Mouse (Mus musculus) liver, embryonic 13.5 days (tissue): Measurements from ENCODE around the gene Itprip. TPM values are rescaled to one million over a fixed set of nuclear protein-coding genes. Genes with fewer than 3 reads are reported as not detected.

ENCODE experiments used
- ATAC-seq: fragments of 200-750 bp; cut with Nextera tagmentation; 2 replicates; pipeline ENCODE4 v1.8.0; 2017; ENCODE audit warnings: low read depth, mild to moderate bottlenecking, moderate number of reproducible peaks, moderate library complexity
- DNase-seq: peaks from one replicate; pipeline ENCODE4 v3.0.0; 2022
- H3K27ac ChIP-seq: fragments of 300-500 bp; sonication (generic); 2 replicates; pipeline ENCODE4 v1.5.1; 2015; ENCODE audit warnings: moderate library complexity, mild to moderate bottlenecking, inconsistent platforms
- H3K27me3 ChIP-seq: fragments of 300-500 bp; sonication (generic); 2 replicates; pipeline ENCODE4 v1.6.1; 2015; ENCODE audit warnings: mild to moderate bottlenecking, inconsistent platforms
- H3K36me3 ChIP-seq: fragments of 300-500 bp; sonication (generic); 2 replicates; pipeline ENCODE4 v1.6.1; 2015; ENCODE audit warnings: mild to moderate bottlenecking, inconsistent platforms
- H3K4me1 ChIP-seq: fragments of 300-500 bp; sonication (generic); replicated peaks from 2 replicates; pipeline ENCODE4 v1.6.1; 2015; ENCODE audit warnings: inconsistent platforms
- H3K4me2 ChIP-seq: fragments of 300-500 bp; sonication (generic); 2 replicates; pipeline ENCODE4 v1.6.1; 2015; ENCODE audit warnings: inconsistent platforms, mild to moderate bottlenecking, moderate library complexity
- H3K4me3 ChIP-seq: fragments of 300-500 bp; sonication (generic); replicated peaks from 2 replicates; pipeline ENCODE4 v1.5.1; 2015; ENCODE audit warnings: mild to moderate bottlenecking, inconsistent platforms
- H3K9ac ChIP-seq: fragments of 300-500 bp; sonication (generic); 2 replicates; pipeline ENCODE4 v1.6.1; 2015; ENCODE audit warnings: mild to moderate bottlenecking, inconsistent platforms
- H3K9me3 ChIP-seq: fragments of 300-500 bp; sonication (generic); replicated peaks from 2 replicates; pipeline ENCODE4 v1.6.1; 2016; ENCODE audit warnings: inconsistent platforms
- WGBS: fragments of 180-500 bp; shearing (Covaris S2); methylation state at CpG from one replicate; pipeline ENCODE4 v1.1.7; 2015; ENCODE audit not compliant: insufficient replicate concordance; 5-methylcytosine and 5-hydroxymethylcytosine counted together
- polyA plus RNA-seq: library from polyadenylated mRNA; unstranded; fragments of >200 nt; fragmentation: Nextera tagmentation; extraction: Ambion mirVana; gene quantifications from 2 replicates; pipeline ENCODE4 v1.2.1, GENCODE M21; 2015

Itprip gene
- polyA plus RNA-seq, 1 experiment from 2014 or later = 3.8 TPM

GRCm38 (mm10) chr19:47900558-47900957 lies 18.5 kb downstream of the Itprip start:
- H3K27me3 ChIP-seq = no peaks in the 10 kb centered on the region
- H3K4me3 ChIP-seq = no peak overlapping the region
- H3K9me3 ChIP-seq = no peaks in the 10 kb centered on the region
- ATAC-seq = no peak
- H3K36me3 ChIP-seq = peaks cover 25% of the 10 kb centered on the region
- H3K27ac ChIP-seq = no peak overlapping the region
- WGBS = 77% methylated on average over 10 of the region's 10 CpGs
- no peak for DNase-seq
- H3K4me2 ChIP-seq = no peak overlapping the region
- H3K4me1 ChIP-seq = peaks cover 71% of the 10 kb centered on the region
- H3K9ac ChIP-seq = no peak overlapping the region

- no peak for ATAC-seq
- no peak overlapping the region for H3K4me3 ChIP-seq
- no peak overlapping the region for H3K27ac ChIP-seq
- H3K9ac ChIP-seq = no peak overlapping the region
- H3K4me2 ChIP-seq = no peak overlapping the region
- peak; percentile 35 for DNase-seq
- peaks cover 31% of the 10 kb centered on the region for H3K36me3 ChIP-seq
- H3K27me3 ChIP-seq = no peaks in the 10 kb centered on the region
- WGBS = 45% methylated on average over 6 of the region's 6 CpGs
- H3K4me1 ChIP-seq = peaks cover 65% of the 10 kb centered on the region
- no peaks in the 10 kb centered on the region for H3K9me3 ChIP-seq
Measured at GRCm38 (mm10) chr19:47900012-47900411, 19.1 kb downstream of the Itprip start.

DNA sequence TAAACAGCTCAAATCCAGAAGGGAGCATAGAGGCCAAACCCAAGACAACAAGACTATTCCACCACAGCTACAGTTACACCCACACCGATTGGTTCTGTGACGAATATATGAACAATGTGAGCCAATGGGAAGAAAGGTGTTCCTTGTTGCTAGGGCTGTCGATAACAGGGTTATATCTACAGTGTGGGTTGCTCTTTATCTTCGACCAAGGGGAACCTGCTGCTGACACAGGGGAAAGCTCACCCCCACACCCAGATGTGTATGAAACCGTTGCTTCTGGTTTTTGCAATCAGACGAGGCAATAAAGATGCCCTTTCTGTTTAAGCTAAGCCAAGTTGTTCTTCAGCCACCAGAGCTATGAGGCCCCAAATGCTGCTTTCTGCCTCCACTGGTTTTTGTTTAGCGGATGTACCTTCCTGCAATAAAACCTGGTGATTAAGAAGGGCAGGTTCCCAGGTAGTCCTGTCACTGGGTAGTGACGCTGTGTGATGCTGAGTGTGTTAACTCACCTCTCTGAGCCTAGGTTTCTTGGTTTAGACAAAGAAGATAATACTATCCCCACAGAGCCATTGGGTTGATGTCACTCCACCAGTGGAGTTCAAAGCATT lies 20.5 kb downstream of the Itprip start:
- peaks cover 37% of the 10 kb centered on the region for H3K36me3 ChIP-seq

DNA sequence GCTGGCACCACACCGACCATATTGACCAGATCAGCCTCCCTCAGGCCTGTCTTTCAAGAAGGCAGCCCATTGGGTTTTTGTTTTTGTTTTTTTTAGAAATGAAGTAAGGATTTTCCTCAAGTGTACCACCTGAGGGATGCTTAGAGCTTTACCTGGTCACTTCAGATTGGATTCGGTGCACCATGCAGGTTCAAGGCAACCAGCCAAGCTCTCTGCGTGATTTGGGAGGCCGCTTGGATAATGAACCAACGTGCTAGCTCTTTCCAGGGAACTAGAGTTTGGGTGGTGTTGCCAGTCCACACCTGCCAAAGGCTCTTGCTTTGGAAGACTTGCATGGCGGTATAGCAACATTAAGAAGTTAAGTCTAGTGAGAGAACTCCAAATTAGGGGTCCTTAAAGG lies 26.0 kb downstream of the Itprip start:
- Histone ChIP-seq H3K4me2 (no peak overlapping the region), H3K27ac (no peak overlapping the region), H3K9me3 (no peaks in the 10 kb centered on the region), H3K36me3 (peaks cover 37% of the 10 kb centered on the region), H3K4me1 (peaks cover 11% of the 10 kb centered on the region), H3K4me3 (no peak overlapping the region), H3K9ac (no peak overlapping the region), H3K27me3 (no peaks in the 10 kb centered on the region)
- DNase-seq (no peak), ATAC-seq (no peak)
- WGBS = 82% methylated on average over 6 of the region's 6 CpGs

More for the DNA sequence above, 20.5 kb downstream of the Itprip start:
- ATAC-seq (peak; percentile 92), DNase-seq (peak; percentile 50)
- WGBS = 33% methylated on average over 8 of the region's 8 CpGs
- Histone ChIP-seq H3K4me3 (no peak overlapping the region), H3K9me3 (no peaks in the 10 kb centered on the region), H3K4me1 (peaks cover 65% of the 10 kb centered on the region), H3K9ac (no peak overlapping the region), H3K4me2 (peak overlapping the region; percentile 43), H3K27ac (peak overlapping the region; percentile 77), H3K27me3 (no peaks in the 10 kb centered on the region)

DNA sequence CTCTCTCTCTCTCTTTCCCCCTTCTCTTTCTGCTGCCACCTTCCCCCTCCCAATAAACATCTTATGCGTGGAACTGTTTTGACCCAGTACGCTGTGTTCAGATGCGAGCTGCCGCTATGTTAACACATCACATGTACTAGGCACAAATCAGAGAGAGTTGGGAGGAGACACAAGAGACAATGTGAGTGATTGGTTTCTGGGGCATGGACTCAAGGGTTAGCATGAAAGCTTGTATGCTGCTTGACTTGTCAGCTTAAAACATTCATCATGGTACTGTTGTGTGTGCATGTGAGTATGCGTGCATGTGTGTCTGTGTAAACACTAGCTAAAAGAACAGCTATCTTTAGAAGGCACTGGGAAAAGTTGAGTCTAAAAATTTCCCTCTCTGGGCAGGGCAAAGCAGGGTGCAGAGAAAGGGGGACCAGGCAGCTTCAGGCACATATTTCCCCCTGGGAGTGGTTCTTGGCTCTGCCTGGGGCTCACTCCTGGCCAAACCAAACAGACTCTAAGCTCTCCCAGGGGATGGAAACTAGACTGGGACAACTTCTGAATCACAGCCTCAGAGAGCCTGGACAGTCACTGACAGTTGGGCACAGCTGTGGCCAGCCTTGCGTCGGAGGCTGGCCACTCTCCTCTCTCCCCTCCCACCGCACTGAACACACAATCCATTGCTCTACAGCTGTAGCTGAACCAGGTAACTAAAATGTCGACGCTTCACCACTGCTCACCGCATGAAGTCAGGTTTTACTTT lies 27.4 kb downstream of the Itprip start:
- WGBS = 72% methylated on average over 11 of the region's 11 CpGs
- Histone ChIP-seq H3K27me3 (no peaks in the 10 kb centered on the region), H3K9me3 (no peaks in the 10 kb centered on the region), H3K36me3 (peaks cover 23% of the 10 kb centered on the region), H3K4me1 (no peaks in the 10 kb centered on the region), H3K27ac (no peak overlapping the region), H3K4me2 (no peak overlapping the region), H3K9ac (no peak overlapping the region), H3K4me3 (no peak overlapping the region)
- DNase-seq (no peak), ATAC-seq (no peak)

DNA sequence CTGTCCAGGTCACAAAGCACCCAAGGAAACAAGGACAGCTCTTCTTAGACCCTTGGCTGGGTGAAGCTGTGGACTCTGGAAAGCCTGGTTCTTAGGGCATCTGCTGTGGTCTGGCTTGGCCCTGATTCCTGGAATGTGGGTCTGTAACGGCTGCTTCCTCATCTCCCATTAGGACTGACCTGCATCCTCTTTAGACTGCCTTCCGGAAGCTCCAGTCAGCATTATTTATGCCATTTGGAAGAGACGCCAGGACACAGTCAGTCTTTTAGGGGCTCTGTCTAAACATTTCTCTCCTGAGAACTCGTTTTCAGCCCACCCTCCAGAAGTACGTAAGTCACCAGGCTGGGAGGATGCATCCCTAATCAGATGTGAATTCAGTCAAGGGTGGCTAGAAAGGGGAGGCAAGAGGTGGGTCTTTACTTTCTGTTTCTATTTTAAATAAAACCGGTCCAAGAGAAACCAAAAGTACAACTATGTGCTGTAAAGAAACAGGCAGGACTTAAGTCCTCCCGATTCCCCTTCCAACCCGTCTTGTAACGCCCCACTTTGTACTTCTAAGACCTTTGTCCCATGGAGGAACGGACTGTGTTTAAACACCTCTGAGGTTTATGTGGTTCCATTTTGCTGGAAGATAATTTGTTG lies 28.5 kb downstream of the Itprip start:
- ATAC-seq (no peak), DNase-seq (no peak)
- no peak overlapping the region for H3K4me3 ChIP-seq
- 39% methylated on average over 10 of the region's 10 CpGs for WGBS
- peaks cover 12% of the 10 kb centered on the region for H3K36me3 ChIP-seq
- no peaks in the 10 kb centered on the region for H3K9me3 ChIP-seq
- H3K27me3 ChIP-seq = no peaks in the 10 kb centered on the region
- no peak overlapping the region for H3K9ac ChIP-seq
- peak overlapping the region; percentile 6; the same call in 1 of the 2 replicates for H3K4me2 ChIP-seq
- H3K27ac ChIP-seq = peak overlapping the region; percentile 34; the same call in 1 of the 2 replicates
- no peaks in the 10 kb centered on the region for H3K4me1 ChIP-seq

- Histone ChIP-seq H3K9me3 (no peaks in the 10 kb centered on the region), H3K36me3 (no peaks in the 10 kb centered on the region), H3K4me1 (no peaks in the 10 kb centered on the region), H3K4me3 (no peak overlapping the region), H3K9ac (no peak overlapping the region), H3K27ac (no peak overlapping the region), H3K4me2 (no peak overlapping the region), H3K27me3 (no peaks in the 10 kb centered on the region)
- ATAC-seq (no peak), DNase-seq (no peak)
- WGBS = 77% methylated on average over 8 of the region's 8 CpGs
Measured at GRCm38 (mm10) chr19:47888037-47888436, 31.1 kb downstream of the Itprip start.

DNA sequence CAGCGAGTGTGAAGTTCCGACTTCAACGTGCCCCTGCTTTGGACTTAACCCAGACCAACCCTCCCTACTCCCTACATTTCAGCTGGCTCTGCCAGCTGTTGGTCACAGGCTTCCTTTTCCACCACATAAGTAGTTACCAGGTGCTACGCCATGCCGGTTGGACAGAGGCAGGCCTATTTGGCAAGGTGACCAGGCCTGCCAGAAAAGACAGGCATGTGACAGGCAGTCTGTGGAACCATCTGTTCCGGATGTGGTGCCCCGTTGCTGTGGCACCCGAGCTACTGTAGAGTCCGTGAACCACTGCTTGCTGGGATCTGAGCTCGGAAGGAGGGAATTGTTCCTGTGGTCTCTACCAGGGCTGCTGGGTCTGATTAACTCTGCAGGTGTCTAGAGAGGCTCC lies 31.7 kb downstream of the Itprip start:
- H3K9me3 ChIP-seq = no peaks in the 10 kb centered on the region
- no peak overlapping the region for H3K4me2 ChIP-seq
- no peak overlapping the region for H3K4me3 ChIP-seq
- no peaks in the 10 kb centered on the region for H3K36me3 ChIP-seq
- no peaks in the 10 kb centered on the region for H3K4me1 ChIP-seq
- no peak for ATAC-seq
- no peak overlapping the region for H3K27ac ChIP-seq
- H3K27me3 ChIP-seq = no peaks in the 10 kb centered on the region
- H3K9ac ChIP-seq = no peak overlapping the region
- 68% methylated on average over 10 of the region's 10 CpGs for WGBS
- DNase-seq = no peak

DNA sequence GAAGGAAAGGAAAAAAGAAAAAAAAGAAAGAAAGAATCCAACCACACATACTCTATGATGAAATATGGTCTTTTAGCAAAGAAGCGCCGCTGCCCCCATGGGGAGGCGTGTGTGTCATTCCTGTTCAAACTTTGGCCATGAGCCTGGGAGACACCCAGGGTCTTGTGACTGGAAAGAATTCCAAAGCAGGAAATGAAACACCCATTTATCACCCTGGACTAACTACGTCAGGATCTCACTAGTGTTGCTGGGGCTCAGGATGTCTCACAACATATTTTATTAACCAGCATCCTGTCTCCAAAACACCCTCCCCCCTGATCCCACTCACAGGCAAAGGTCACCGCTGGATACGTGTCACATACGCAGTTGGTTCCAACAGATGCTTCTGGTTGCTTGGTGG lies 32.5 kb downstream of the Itprip start:
- 53% methylated on average over 7 of the region's 7 CpGs for WGBS
- DNase-seq = no peak
- no peak overlapping the region for H3K4me3 ChIP-seq

DNA sequence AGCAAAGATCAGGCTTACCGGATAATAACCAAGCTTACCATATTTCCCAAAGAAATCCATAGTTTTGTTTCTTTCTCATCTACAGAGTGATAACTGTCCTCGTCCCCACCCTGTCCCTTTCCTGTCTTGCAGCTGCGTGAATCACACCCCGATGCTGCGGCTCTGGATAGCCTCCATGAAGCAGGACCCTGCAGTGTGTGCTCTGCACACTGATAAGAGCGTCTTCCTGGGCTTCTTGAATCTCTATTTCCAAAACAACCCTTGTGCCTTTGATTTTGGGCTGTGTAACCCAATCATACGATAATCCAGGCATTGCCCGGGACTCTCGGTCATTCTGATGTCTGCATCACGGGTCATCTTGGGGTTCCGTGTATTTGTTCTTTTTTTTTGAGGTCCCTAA lies 33.2 kb downstream of the Itprip start:
- Histone ChIP-seq H3K9me3 (no peaks in the 10 kb centered on the region), H3K9ac (no peak overlapping the region), H3K36me3 (no peaks in the 10 kb centered on the region), H3K27me3 (no peaks in the 10 kb centered on the region), H3K4me3 (no peak overlapping the region), H3K27ac (no peak overlapping the region), H3K4me2 (no peak overlapping the region), H3K4me1 (no peaks in the 10 kb centered on the region)
- 53% methylated on average over 11 of the region's 11 CpGs for WGBS
- 0 out of 2 replicates have a peak, but pooled peaks have one; percentile 43 for ATAC-seq
- DNase-seq = no peak

More for the DNA sequence above, 32.5 kb downstream of the Itprip start:
- no peak for ATAC-seq
- no peaks in the 10 kb centered on the region for H3K36me3 ChIP-seq
- no peak overlapping the region for H3K27ac ChIP-seq
- H3K4me2 ChIP-seq = no peak overlapping the region
- no peaks in the 10 kb centered on the region for H3K4me1 ChIP-seq
- H3K27me3 ChIP-seq = no peaks in the 10 kb centered on the region
- H3K9ac ChIP-seq = no peak overlapping the region
- no peaks in the 10 kb centered on the region for H3K9me3 ChIP-seq

- no peaks in the 10 kb centered on the region for H3K36me3 ChIP-seq
- no peak for DNase-seq
- peak overlapping the region; percentile 39; the same call in 1 of the 2 replicates for H3K27ac ChIP-seq
- H3K9ac ChIP-seq = no peak overlapping the region
- H3K4me3 ChIP-seq = no peak overlapping the region
- no peaks in the 10 kb centered on the region for H3K27me3 ChIP-seq
- WGBS = 50% methylated on average over 7 of the region's 7 CpGs
- H3K4me2 ChIP-seq = no peak overlapping the region
- H3K4me1 ChIP-seq = no peaks in the 10 kb centered on the region
- ATAC-seq = no peak
- H3K9me3 ChIP-seq = no peaks in the 10 kb centered on the region
Measured at GRCm38 (mm10) chr19:47885191-47885743, 33.8 kb downstream of the Itprip start.
